Mouse (Mus musculus) erythroblast, embryonic 14.5 days (primary cell): ENCODE results near the gene Gtf3c2. TPM values are rescaled to one million over a fixed set of nuclear protein-coding genes. Genes with fewer than 3 reads are reported as not detected.
"Not testable (repeated sequence)": the region's sequence is repeated elsewhere in the genome, so short reads cannot be mapped to it uniquely, and the experiment has no call there.

Experiments used
- H3K27me3 ChIP-seq: 2 replicates; pipeline ENCODE4 v1.6.1; 2012; ENCODE audit warnings: inconsistent platforms; ENCODE audit not compliant: control insufficient read depth
- H3K36me3 ChIP-seq: 2 replicates; pipeline ENCODE4 v1.6.1; 2012; ENCODE audit warnings: mild to moderate bottlenecking, inconsistent platforms; ENCODE audit not compliant: control insufficient read depth
- H3K4me1 ChIP-seq: 2 replicates; pipeline ENCODE4 v1.6.1; 2012; ENCODE audit warnings: inconsistent platforms; ENCODE audit not compliant: control insufficient read depth
- H3K4me3 ChIP-seq: replicated peaks from 2 replicates; pipeline ENCODE3; 2012; ENCODE audit warnings: moderate library complexity, mild to moderate bottlenecking, inconsistent platforms
- H3K9me3 ChIP-seq: 2 replicates; pipeline ENCODE4 v1.6.1; 2012; ENCODE audit warnings: low read length, inconsistent platforms, mixed read lengths; ENCODE audit not compliant: control insufficient read depth
- GATA1 ChIP-seq: IDR thresholded peaks from 2 replicates; pipeline ENCODE4 v1.6.1; 2012; ENCODE audit warnings: low read length, inconsistent platforms, mixed read lengths
- TAL1 ChIP-seq: IDR thresholded peaks from 3 replicates; pipeline ENCODE4 v1.6.1; 2012; ENCODE audit warnings: low read length, inconsistent platforms, mixed read lengths
- polyA plus RNA-seq: library from polyadenylated mRNA; stranded (reverse); fragments of >175 nt; gene quantifications from 2 replicates; pipeline ENCODE4 v1.2.3, GENCODE M21; 2012

Gene Gtf3c2
- polyA plus RNA-seq, 1 experiment = 4.0 TPM

DNA sequence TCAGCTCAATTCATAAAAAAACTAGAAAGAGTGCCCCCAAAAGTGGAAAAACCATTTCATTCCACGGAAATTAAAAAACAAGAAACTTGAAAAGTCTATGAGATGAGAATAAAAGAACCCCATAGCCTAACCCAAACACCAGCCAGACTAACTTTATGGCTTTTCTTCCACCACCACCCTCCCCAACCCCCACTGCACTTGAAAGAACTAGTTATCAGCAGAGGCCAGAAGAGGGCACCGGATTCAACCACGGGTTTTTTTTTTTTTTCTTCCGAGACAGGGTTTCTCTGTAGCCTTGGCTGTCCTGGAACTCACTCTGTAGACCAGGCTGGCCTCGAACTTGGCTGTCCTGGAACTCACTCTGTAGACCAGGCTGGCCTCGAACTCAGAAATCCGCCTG lies 38.4 kb upstream of the Gtf3c2 start:
- peaks cover 60% of the 10 kb centered on the region for H3K4me1 ChIP-seq
- H3K36me3 ChIP-seq = peaks cover 37% of the 10 kb centered on the region

GRCm38 (mm10) chr5:31216554-31216953 lies 36.6 kb upstream of the Gtf3c2 start:
- peaks cover 64% of the 10 kb centered on the region for H3K4me1 ChIP-seq

More for the DNA sequence above, 38.4 kb upstream of the Gtf3c2 start:
- TF ChIP-seq GATA1 (no peak), TAL1 (no peak)
- peak overlapping the region; percentile 68 for H3K4me3 ChIP-seq
- no peaks in the 10 kb centered on the region for H3K9me3 ChIP-seq
- no peaks in the 10 kb centered on the region for H3K27me3 ChIP-seq

GRCm38 (mm10) chr5:31204421-31204820 lies 24.5 kb upstream of the Gtf3c2 start:
- Histone ChIP-seq H3K36me3 (peaks cover 95% of the 10 kb centered on the region), H3K4me1 (peaks cover 30% of the 10 kb centered on the region), H3K27me3 (no peaks in the 10 kb centered on the region), H3K4me3 (no peak overlapping the region), H3K9me3 (no peaks in the 10 kb centered on the region)
- TF ChIP-seq TAL1 (no peak), GATA1 (no peak)

More at GRCm38 (mm10) chr5:31216554-31216953, 36.6 kb upstream of the Gtf3c2 start:
- H3K36me3 ChIP-seq = peaks cover 51% of the 10 kb centered on the region
- H3K27me3 ChIP-seq, H3K4me3 ChIP-seq, H3K9me3 ChIP-seq: not testable (repeated sequence)

- TF ChIP-seq TAL1 (no peak), GATA1 (no peak)
- peaks cover 96% of the 10 kb centered on the region for H3K36me3 ChIP-seq
These were observed 23.9 kb upstream of the Gtf3c2 start for GRCm38 (mm10) chr5:31203866-31204265.

DNA sequence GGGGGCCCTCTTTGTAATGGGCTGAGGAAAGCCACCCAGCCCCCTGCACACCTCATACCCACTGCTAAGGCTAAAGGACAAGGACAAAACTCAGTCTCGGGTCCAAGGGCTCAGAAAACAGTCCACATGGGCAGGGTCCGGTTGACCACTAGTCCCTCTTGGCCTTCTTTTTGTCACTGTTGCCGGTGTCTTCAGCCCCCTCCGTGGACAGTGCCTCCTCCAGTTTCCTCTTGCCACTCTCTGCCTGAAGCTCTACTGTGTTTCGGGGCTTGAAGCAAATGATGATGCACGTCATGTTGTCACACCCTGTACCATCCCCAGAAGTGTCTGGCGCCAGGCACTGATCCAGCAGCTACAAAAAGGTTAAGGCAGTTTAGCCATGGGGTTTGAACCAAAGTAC lies 23.0 kb upstream of the Gtf3c2 start:
- Histone ChIP-seq H3K36me3 (peaks cover 96% of the 10 kb centered on the region), H3K9me3 (no peaks in the 10 kb centered on the region), H3K4me1 (peaks cover 35% of the 10 kb centered on the region), H3K4me3 (peak overlapping the region; percentile 84), H3K27me3 (no peaks in the 10 kb centered on the region)
- TF ChIP-seq GATA1 (no peak), TAL1 (no peak)

More at GRCm38 (mm10) chr5:31203866-31204265, 23.9 kb upstream of the Gtf3c2 start:
- Histone ChIP-seq H3K4me1 (peaks cover 32% of the 10 kb centered on the region), H3K9me3 (no peaks in the 10 kb centered on the region), H3K27me3 (no peaks in the 10 kb centered on the region), H3K4me3 (no peak overlapping the region)

DNA sequence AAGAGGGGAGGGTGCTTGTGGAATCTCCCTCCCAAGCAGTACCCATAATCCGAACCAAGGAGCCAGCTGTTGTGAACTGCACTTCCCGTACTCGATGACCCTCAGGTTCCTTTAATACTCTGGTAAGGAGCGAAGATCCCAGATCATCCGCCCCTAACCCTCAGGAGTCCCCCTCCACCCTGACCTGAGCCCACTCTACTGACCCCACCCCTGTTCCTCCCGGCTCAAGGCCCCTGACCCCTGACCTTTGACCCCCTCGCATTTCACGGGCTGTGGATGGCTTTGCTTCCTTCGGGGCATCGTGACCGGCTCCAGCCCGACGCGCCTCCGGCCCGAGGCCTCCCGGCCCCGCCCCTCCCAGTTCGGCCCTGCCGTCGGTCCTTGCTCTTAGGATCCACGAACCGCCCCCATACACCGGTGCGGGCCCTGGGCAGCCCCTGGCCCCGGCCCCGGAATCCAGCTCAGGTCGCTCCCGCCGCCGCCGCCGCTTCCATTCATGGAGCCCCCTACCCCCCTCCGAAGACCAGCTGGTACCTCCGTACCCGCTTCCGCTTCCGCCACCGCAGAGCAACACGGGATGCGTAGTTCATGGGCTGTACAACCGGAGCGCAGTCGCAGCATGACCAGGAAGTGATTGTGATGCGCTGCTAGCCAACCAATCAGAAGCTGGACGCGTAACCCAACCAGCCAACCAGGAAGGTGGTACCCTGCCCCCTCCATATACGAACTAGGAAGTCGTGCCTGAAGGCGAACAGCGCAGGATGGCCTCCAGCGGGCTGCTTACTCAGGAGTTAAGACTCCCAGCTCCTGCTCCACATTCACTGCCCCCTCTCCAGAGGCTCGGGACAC lies 22.0 kb upstream of the Gtf3c2 start, which contains the start of gene Zfp513:
Gene Zfp513, minus strand, starts transcription at position 562 of the 849 bp plus-strand sequence.
- peaks cover 96% of the 10 kb centered on the region for H3K36me3 ChIP-seq
- no peaks in the 10 kb centered on the region for H3K27me3 ChIP-seq
- peak within 1 kb of the TSS; percentile 84 for H3K4me3 ChIP-seq
- TF ChIP-seq GATA1 = no peak
- TF ChIP-seq TAL1 = no peak
- no peaks in the 10 kb centered on the region for H3K9me3 ChIP-seq
- H3K4me1 ChIP-seq = peaks cover 37% of the 10 kb centered on the region

GRCm38 (mm10) chr5:31201042-31201741 lies 21.2 kb upstream of the Gtf3c2 start:
- H3K9me3 ChIP-seq = no peaks in the 10 kb centered on the region
- TF ChIP-seq TAL1 (no peak), GATA1 (no peak)
- peaks cover 96% of the 10 kb centered on the region for H3K36me3 ChIP-seq
- H3K27me3 ChIP-seq = no peaks in the 10 kb centered on the region
- peak overlapping the region; percentile 84 for H3K4me3 ChIP-seq
- H3K4me1 ChIP-seq = peaks cover 43% of the 10 kb centered on the region

DNA sequence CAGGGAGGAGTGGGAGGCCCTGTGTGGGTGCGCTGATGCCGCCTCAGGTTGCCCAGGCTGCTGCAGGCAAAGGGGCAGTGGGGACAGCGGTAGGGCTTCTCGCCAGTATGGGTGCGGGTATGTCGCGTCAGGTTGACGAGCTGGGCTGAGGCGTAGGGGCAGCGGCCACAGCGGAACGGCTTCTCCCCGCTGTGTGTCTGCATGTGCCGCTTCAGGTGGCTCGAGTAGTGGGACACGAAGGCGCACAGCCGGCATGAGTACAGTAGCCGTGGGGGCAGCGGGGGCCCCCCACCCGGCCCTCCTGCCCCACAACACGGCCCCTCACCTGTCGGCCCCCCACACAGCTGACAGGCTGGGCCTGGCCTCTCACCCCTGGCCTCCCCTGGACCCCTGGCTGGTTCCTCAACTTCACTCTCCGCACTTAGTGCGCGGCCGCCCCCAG lies 20.4 kb upstream of the Gtf3c2 start:
- Histone ChIP-seq H3K27me3 (no peaks in the 10 kb centered on the region), H3K36me3 (peaks cover 96% of the 10 kb centered on the region), H3K9me3 (no peaks in the 10 kb centered on the region), H3K4me3 (no peak overlapping the region), H3K4me1 (peaks cover 44% of the 10 kb centered on the region)
- no peak for TF ChIP-seq TAL1
- no peak for TF ChIP-seq GATA1

- H3K4me3 ChIP-seq = no peak overlapping the region
- H3K27me3 ChIP-seq = no peaks in the 10 kb centered on the region
- peaks cover 48% of the 10 kb centered on the region for H3K4me1 ChIP-seq
- TF ChIP-seq GATA1 = no peak
- TF ChIP-seq TAL1 = no peak
- H3K36me3 ChIP-seq = peaks cover 96% of the 10 kb centered on the region
- no peaks in the 10 kb centered on the region for H3K9me3 ChIP-seq
These were observed 19.9 kb upstream of the Gtf3c2 start for GRCm38 (mm10) chr5:31199893-31200292.
